16 mouse cellular contexts compared by ENCODE assay signal in the genomic region with DNA sequence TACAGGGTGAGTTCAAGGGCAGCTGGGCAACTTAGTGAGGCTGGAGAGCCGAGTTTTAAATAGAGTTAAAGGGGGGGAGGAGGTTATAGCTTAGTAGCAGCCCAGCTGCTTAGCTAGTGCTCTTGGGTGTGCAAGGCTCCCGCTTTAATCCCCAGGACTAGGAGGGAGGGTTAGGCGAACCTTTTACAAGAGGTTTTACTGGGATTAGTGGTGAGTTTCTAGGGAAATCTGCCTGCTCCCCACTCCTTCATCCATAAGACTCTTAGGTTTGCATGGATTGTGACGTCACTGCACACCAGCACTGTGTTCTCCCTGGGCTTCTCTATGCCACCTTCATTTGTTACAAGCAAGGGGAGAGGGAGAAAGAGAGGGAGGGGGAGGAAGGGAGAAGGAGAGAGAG.
DNase-seq lines count a peak whose midpoint lies in the region; ATAC-seq and TF ChIP-seq lines count a peak whose summit lies in the region.
"Had no signal": no experiment of that assay in that cellular context is flagged by ENCODE, and none has a peak within 500 bp of the region (broad histone marks: within the 10 kb centered on the region; RNA-seq: fewer than 3 reads in every experiment).

No protein-coding gene starts in this region.

- peaks cover 15% of the 10 kb centered on the region for H3K4me1 ChIP-seq in liver, embryonic 11.5 days (replicated peaks; ENCODE audit: control insufficient read depth, insufficient read depth, low read length)
- H3K4me1 ChIP-seq in MEL (ENCODE audit: control insufficient read depth in 1 of 2, insufficient read depth in 2 of 2, low read length in 2 of 2): peaks cover 21 to 27% of the 10 kb centered on the region in 2 experiments
- H3K4me1 ChIP-seq in midbrain, embryonic 15.5 days: no peaks in the 10 kb centered on the region
- H3K4me1 ChIP-seq: forebrain, embryonic 13.5 days had no signal

- no peak for TF ChIP-seq EP300 in MEL (IDR thresholded peaks at IDR 0.05; ENCODE audit: low read depth in 1 of 2, low read length in 2 of 2)

- H3K79me2 ChIP-seq in MEL (ENCODE audit: control insufficient read depth, insufficient read depth, low read length, poor library complexity): no peaks in the 10 kb centered on the region

- H3K27ac ChIP-seq in liver, embryonic 11.5 days (ENCODE audit: low read depth, low read length): peak overlapping the region; percentile 57
- H3K27ac ChIP-seq in MEL (ENCODE audit: control insufficient read depth, low read depth, low read length): peak overlapping the region; percentile 97
- H3K27ac ChIP-seq in midbrain, embryonic 15.5 days: no peak overlapping the region
- H3K27ac ChIP-seq: embryonic facial prominence, embryonic 12.5 days; forebrain, embryonic 13.5 days; layer of hippocampus, adult 2 months had no signal

- TF ChIP-seq RAD21 in MEL (IDR thresholded peaks at IDR 0.05; ENCODE audit: low read depth, low read length): no peak

- no peak for TF ChIP-seq CTCF in MEL (IDR thresholded peaks at IDR 0.05 in 2 of 3, conservative IDR thresholded peaks at IDR 0.05 in 1 of 3; ENCODE audit: control insufficient read depth in 1 of 3, insufficient read depth in 1 of 3, low read depth in 2 of 3, low read length in 3 of 3, poor library complexity in 1 of 3, severe bottlenecking in 1 of 3)

- 32% methylated on average over 4 of the region's 4 CpGs for WGBS in liver, embryonic 11.5 days
- 9% methylated on average over 4 of the region's 4 CpGs for WGBS in midbrain, embryonic 15.5 days

- no peaks in the 10 kb centered on the region for H3K9me3 ChIP-seq in liver, embryonic 11.5 days (ENCODE audit: control insufficient read depth, low read length)
- H3K9me3 ChIP-seq in MEL (replicated peaks; ENCODE audit: insufficient read depth, low read length): no peaks in the 10 kb centered on the region
- no peaks in the 10 kb centered on the region for H3K9me3 ChIP-seq in midbrain, embryonic 15.5 days
- H3K9me3 ChIP-seq: embryonic facial prominence, embryonic 12.5 days; forebrain, embryonic 13.5 days; lung, embryonic 15.5 days had no signal

- intact Hi-C loops in gastrocnemius, postnatal 14 days (cut with DNase I; ENCODE audit: low total_unique reads): no loop called here

- H3K36me3 ChIP-seq in liver, embryonic 11.5 days (ENCODE audit: control insufficient read depth, insufficient read depth, low read length): no peaks in the 10 kb centered on the region
- H3K36me3 ChIP-seq in MEL (ENCODE audit: control insufficient read depth in 1 of 2, insufficient read depth in 2 of 2, low read length in 2 of 2): peaks cover 0 to 30% of the 10 kb centered on the region in 2 experiments; a peak in 2 of 4 replicates
- no peaks in the 10 kb centered on the region for H3K36me3 ChIP-seq in midbrain, embryonic 15.5 days (replicated peaks)
- H3K36me3 ChIP-seq: embryonic facial prominence, embryonic 12.5 days; lung, embryonic 15.5 days had no signal

- no peak for ATAC-seq in liver, embryonic 11.5 days (replicated peaks; ENCODE audit: low FRiP score)
- peak; percentile 60 for ATAC-seq in midbrain, embryonic 15.5 days (replicated peaks)
- no peak for ATAC-seq in cerebellum, adult (ENCODE audit: insufficient number of reproducible peaks, low FRiP score, low TSS enrichment)

- no peak overlapping the region for H3K4me2 ChIP-seq in liver, embryonic 11.5 days
- H3K4me2 ChIP-seq in midbrain, embryonic 15.5 days: no peak overlapping the region
- H3K4me2 ChIP-seq: embryonic facial prominence, embryonic 12.5 days; forebrain, embryonic 13.5 days; lung, embryonic 15.5 days had no signal

- no peak overlapping the region for H3K4me3 ChIP-seq in liver, embryonic 11.5 days (ENCODE audit: low read depth, low read length)
- no peak overlapping the region for H3K4me3 ChIP-seq in MEL (ENCODE audit: control insufficient read depth in 1 of 2, insufficient read depth in 1 of 2, low read depth in 2 of 2, low read length in 2 of 2)
- no peak overlapping the region for H3K4me3 ChIP-seq in midbrain, embryonic 15.5 days
- H3K4me3 ChIP-seq: embryonic facial prominence, embryonic 12.5 days; forebrain, embryonic 13.5 days; layer of hippocampus, adult 2 months; lung, embryonic 15.5 days; myocyte had no signal

- no peak overlapping the region for H3K9ac ChIP-seq in liver, embryonic 11.5 days (ENCODE audit: low read depth, low read length)
- no peak overlapping the region for H3K9ac ChIP-seq in MEL (ENCODE audit: control insufficient read depth, low read depth, low read length, poor library complexity, severe bottlenecking)
- H3K9ac ChIP-seq in midbrain, embryonic 15.5 days: no peak overlapping the region
- H3K9ac ChIP-seq: embryonic facial prominence, embryonic 12.5 days; forebrain, embryonic 13.5 days; lung, embryonic 15.5 days had no signal

- DNase-seq in liver, embryonic 11.5 days (ENCODE audit: low spot score): no peak
- no peak for DNase-seq in liver
- DNase-seq in A20 (ENCODE audit: low read depth, low spot score): peak; percentile 82
- no peak for DNase-seq in MEL (ENCODE audit: low read depth, low spot score)
- no peak for DNase-seq in gastrocnemius, postnatal 14 days
- DNase-seq in adrenal gland, adult (ENCODE audit: inconsistent age in 2 of 2, low spot score in 1 of 2): no peak
- DNase-seq: gastrocnemius, postnatal 25 days; heart, postnatal 36 days; kidney, adult 9 months had no signal

- H3K27me3 ChIP-seq in liver, embryonic 11.5 days (replicated peaks; ENCODE audit: control insufficient read depth, insufficient read depth, low read length): no peaks in the 10 kb centered on the region
- H3K27me3 ChIP-seq in MEL (ENCODE audit: control insufficient read depth in 1 of 2, insufficient read depth in 2 of 2, low read length in 2 of 2): no peaks in the 10 kb centered on the region
- H3K27me3 ChIP-seq in midbrain, embryonic 15.5 days (replicated peaks): no peaks in the 10 kb centered on the region
- H3K27me3 ChIP-seq: embryonic facial prominence, embryonic 12.5 days; forebrain, embryonic 13.5 days; lung, embryonic 15.5 days had no signal

- no peak for TF ChIP-seq POLR2A in MEL (IDR thresholded peaks at IDR 0.05; ENCODE audit: control insufficient read depth in 1 of 2, insufficient read depth in 1 of 2, low read depth in 1 of 2, low read length in 2 of 2, poor library complexity in 1 of 2)

TF ChIP-seq in MEL, 35 proteins besides CTCF, POLR2A, EP300 and RAD21:
- no peak for TF ChIP-seq MYB (IDR thresholded peaks at IDR 0.05; ENCODE audit: low read depth, low read length)
- no peak for TF ChIP-seq TAL1 (IDR thresholded peaks at IDR 0.05; ENCODE audit: low read length)
- TF ChIP-seq E2F4 (IDR thresholded peaks at IDR 0.05; ENCODE audit: borderline replicate concordance, low read depth, low read length): no peak
- no peak for TF ChIP-seq MXI1 (IDR thresholded peaks at IDR 0.05; ENCODE audit: low read depth, low read length)
- no peak for TF ChIP-seq MEF2A (IDR thresholded peaks at IDR 0.05; ENCODE audit: extremely low read depth, insufficient replicate concordance, low read depth, low read length, poor library complexity, severe bottlenecking)
